Mouse (Mus musculus): ENCODE data around the gene Lrrc72.

GRCm38 (mm10) chr12:36302326-36302725, 49.1 kb upstream of the Lrrc72 start:
- TF ChIP-seq CTCF (IDR thresholded peaks at IDR 0.05; ENCODE audit: low read depth, low read length) (no peak), POLR2A (IDR thresholded peaks at IDR 0.05; ENCODE audit: extremely low read depth, insufficient read depth, low read length) (no peak)

Measured in liver, adult 2 months (tissue).